Mouse (Mus musculus) gastrocnemius, adult 8-10 months (tissue): ENCODE results near the gene Baz2b. TPM values are rescaled to one million over a fixed set of nuclear protein-coding genes. Genes with fewer than 3 reads are reported as not detected.

Experiments used
- DNase-seq, 2 experiments: peaks; one replicate each; pipeline ENCODE4 v3.0.0; 2022; ENCODE audit warnings: low spot score in 2 of 2
- total RNA-seq, 4 experiments: library from RNA; stranded (reverse); gene quantifications; 2 replicates each; pipeline ENCODE4 v1.2.4; 2022

Baz2b gene
- total RNA-seq, 4 experiments from 2014 or later = 26.3 to 36.8 (median 31.6) TPM

DNA sequence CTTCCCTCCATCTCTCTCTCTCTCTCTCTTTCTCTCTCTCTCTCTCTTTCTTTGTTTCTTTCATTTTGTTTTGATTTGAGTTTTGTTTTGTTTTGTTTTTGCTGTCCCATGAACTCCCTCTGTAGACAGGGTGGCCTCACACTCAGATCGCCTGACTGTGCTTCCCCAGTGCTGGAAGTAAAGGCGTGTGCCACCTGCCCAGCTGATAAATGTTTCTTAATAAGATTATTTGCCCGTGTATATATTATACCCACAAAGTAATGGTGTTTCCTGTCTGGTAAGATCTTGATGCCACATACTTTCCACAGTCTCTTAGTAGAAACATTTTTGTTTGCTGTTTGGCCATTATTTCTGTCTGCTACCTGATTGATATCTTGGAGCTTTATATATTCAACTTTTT is 198.1 kb downstream of the Baz2b start:
- no peak for DNase-seq

GRCm38 (mm10) chr2:60003665-60004045 is 206.0 kb downstream of the Baz2b start:
- no peak for DNase-seq

GRCm38 (mm10) chr2:60003038-60003664 is 206.5 kb downstream of the Baz2b start:
- DNase-seq = no peak

DNA sequence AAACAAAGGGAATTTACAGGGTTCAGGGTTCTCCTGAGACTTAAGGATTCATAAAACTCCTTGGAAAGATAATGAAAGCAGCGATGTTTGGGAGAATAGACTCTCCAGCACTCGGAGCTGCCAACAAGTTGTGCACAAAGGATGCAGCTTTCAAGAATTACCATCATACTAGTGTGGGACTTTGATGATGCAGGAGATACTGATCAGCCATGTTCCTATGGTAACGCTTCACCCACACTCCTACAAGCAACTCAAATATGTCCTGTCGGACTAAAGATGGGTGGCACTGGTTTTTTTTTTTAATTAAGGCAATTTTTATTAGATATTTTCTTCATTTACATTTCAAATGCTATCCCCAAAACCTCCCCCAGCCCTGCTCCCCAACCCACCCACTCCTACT is 209.4 kb downstream of the Baz2b start:
- no peak for DNase-seq

- DNase-seq = no peak
Observed at GRCm38 (mm10) chr2:59997479-59998228, 212.0 kb downstream of the Baz2b start.

DNA sequence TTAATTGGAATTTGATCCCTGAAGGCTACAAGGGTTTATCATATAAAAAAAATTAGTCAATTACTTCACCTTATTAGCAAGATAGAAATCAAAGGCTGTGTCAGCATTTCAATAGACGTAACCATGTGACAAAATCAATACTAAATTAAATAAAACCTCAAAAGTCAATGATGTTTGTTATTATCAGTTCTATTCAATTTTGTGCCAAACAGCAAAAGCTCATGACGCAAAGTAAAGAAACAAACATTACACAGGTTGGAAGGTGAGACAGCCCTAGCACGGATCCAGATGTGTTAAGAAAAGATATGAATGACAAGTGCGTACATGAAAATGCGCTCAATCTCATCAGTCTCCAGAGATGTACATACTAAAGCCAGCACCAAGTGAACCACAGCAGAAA is 212.7 kb downstream of the Baz2b start:
- no peak for DNase-seq

GRCm38 (mm10) chr2:59993190-59993535 is 216.5 kb downstream of the Baz2b start:
- no peak for DNase-seq

GRCm38 (mm10) chr2:59992488-59993189 is 217.0 kb downstream of the Baz2b start:
- no peak for DNase-seq

DNA sequence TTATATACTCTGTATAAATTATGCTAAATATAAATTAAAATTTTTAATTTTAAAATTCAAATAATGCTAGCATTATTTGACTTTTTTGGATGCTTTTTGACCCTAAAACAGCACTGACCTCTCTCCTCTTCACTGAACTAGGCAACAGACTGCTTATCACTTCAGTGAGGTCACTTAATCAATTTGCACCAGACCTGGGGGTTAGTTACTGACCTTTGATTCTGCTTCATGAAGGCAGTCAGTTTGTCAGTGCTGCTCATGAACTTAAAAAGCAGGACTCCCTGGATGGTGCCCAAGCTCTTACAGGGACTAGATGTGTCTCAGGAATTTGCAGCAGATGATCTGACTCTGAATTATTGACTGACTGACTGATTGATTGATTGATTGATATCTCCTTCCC is 217.9 kb downstream of the Baz2b start:
- DNase-seq = no peak

DNA sequence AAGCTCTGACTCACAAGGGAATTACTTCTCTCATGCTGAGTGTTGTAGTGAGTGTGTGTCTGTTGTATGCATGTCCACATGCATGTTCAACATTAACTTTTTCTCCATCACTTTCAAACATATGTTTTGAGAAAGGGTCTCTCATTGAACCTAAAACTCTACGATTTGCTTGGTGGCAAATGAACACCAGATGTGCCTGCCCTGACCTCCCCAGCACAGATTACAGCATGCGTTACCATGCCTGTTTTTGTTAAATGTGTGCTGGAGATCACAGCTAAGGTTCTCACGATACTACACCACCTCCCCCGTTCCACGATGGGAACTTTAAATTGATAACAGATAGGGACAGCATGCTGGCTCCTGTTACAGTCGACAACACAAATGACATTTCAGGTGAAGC is 222.1 kb downstream of the Baz2b start:
- no peak for DNase-seq

DNA sequence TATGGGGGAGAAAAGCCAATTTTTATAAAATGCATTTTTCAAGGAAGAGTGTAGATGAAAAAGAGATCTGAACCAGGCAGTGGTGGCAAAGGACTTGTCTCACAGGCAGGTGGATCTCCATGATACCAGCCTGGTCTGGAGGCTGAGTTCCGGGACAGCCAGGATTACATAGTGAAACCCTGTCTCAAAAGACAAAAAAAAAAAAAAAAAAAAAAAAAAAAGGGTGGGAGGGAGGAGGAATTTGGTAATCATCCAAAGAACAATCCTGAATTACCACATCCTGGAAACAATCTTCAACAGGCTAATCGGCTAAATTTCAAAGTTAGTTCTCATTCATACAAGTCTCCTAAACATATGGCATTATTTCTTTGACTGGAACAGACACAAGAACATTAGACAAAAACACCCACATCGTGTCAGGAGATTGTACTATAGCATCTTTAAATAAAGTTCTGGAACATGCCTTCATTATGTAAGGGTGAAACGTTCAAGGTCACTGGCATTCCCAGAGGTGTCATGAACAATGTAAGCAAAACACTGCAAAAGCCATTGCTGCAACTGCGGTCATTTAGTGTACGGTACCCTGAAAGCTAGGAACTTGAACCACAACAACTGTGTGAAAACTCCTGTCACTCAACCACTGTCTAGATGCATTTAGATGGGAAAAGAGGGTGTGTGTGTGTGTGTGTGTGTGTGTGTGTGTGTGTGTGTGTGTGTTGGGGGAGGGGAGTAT is 230.0 kb downstream of the Baz2b start:
- no peak for DNase-seq

GRCm38 (mm10) chr2:59976680-59977079 is 233.0 kb downstream of the Baz2b start:
- DNase-seq = no peak

GRCm38 (mm10) chr2:59975772-59976171 is 233.9 kb downstream of the Baz2b start:
- DNase-seq = no peak

DNA sequence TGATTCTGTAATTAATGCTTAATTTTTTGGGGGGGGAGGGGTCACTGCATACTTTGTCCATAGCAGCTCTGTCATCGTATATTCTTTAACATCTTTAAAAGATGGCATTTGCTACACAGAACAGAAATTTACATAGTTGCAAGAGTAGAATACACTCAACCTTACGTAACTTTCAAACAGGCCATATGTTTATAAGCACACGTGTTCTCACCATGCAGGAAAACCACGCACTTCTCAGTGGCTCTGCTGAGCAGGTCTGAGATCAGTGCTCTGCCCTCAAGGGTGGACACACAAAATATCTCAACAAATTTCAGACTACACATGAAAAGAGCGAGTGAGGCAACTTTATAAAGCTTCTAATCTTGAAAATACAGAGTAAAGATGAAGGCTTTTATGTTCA is 235.7 kb downstream of the Baz2b start:
- no peak for DNase-seq

DNA sequence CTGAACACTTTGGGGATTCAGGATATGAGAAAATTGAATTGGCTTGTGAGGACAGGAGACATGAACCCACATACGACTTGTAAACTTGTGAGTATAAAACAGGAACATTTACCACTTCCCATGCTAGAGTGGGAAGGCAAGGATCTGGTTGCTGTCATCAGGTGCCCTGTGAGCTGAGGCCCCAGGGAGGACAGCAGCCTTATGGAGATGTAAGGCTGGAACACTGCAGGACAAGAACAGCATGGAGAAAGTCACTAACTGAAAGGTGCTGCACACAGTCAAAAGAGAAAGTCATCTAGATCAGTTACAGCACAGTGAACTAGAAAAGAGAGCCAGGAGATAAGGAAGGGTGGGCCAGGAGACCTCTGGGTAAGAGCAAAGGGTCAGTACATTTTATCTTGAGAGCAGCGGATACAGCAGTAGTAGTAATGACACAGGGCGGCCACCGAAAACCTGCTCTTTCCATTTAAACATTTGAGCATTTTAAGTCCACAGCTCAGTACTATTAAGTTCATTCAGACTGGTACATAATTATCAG is 236.5 kb downstream of the Baz2b start:
- no peak for DNase-seq

- no peak for DNase-seq
Observed at GRCm38 (mm10) chr2:59970511-59970910, 239.1 kb downstream of the Baz2b start.

DNA sequence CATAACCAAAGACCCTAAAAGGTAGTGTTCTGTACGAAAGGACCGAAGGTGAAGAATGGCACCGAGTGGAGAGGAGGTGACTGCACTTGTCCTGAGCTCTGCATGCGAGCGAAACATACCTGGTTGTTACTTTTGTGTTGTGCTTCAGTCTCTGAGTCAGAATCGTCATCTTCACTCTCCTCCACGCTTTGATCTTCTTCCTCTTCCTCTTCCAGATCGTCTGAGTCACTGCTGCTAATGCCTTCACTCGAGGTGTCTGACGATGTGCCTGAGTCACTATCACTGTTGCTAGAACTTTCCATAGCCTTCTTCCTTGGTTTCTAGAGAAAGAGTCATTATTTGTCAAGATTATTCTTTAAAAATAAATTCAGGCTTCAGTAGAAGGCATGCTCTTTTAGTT is 240.5 kb downstream of the Baz2b start:
- no peak for DNase-seq

GRCm38 (mm10) chr2:59968593-59968992 is 241.0 kb downstream of the Baz2b start:
- DNase-seq = no peak

- DNase-seq = no peak
Observed at GRCm38 (mm10) chr2:59966454-59966853, 243.2 kb downstream of the Baz2b start.

DNA sequence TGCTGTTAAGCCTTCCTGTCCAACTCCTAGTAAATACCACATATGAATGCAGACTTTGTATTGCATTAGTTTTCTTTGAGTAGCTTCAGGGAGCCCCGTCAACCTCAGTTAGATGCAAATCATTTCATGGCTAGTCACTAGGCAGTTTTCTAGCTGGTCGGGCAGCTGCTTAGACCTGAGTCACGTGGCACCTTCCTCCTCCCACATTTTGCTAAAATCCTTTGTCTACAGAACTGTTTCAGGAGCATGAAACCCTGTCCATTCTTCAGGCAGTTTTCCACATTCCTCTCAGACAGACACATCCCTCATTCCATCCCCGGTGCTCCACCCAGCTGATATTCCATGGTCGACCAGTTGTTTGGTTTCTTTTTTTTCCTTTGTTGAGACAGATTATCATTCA is 246.6 kb downstream of the Baz2b start:
- no peak for DNase-seq

- no peak for DNase-seq
Observed at GRCm38 (mm10) chr2:59962579-59962978, 247.1 kb downstream of the Baz2b start.

DNA sequence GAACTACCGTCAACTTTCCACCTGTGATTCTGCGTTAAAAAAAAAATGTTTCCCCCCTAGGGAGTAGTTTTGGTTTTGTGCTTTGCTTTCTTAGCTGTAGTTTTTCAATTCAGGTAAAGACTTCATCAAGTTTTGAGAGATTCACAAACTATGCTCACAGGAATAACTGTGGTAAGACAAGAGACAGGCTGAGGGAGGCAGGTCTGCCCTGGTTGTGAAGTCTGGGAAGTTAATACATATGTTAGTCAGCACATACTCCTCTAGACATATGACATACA is 249.2 kb downstream of the Baz2b start:
- DNase-seq = no peak
